Mouse (Mus musculus): ENCODE measurements at regions not wholly inside any gene's neighbourhood (a gene's known extent, or its start where the extent isn't known, plus 50 kb on each side); places are given as distances from the start of the nearest gene placed in this dataset.

DNA sequence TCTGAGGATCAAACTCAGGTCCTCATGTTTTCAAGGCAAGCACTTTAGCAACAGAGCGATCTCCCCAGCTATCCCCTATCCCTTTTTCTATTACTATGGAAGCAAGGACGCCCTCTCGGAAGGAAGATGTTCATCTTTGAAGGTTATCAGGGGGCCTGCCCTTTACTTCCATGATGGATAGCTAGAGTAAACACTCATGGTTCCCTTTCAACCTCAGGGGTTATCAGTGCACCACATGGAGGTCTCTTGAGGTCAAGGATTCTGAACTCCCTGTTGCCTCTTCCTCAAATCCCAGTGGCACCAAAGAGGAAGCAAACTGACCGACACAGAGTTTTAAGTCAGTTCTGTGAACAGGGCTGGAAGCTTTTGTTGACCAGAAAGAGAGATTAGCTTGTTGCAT is 59.6 kb upstream of the Cd28 start:
- TF ChIP-seq CTCF (IDR thresholded peaks at IDR 0.05; ENCODE audit: low read depth) = no peak
- ATAC-seq (ENCODE audit: insufficient read depth) (no peak), DNase-seq (no peak)
- no peak overlapping the region for H3K4me3 ChIP-seq (ENCODE audit: low read depth, low read length)
- no peaks in the 10 kb centered on the region for H3K9me3 ChIP-seq (ENCODE audit: low read depth, low read length)
- no peaks in the 10 kb centered on the region for H3K27me3 ChIP-seq (ENCODE audit: insufficient read depth, low read length)
- H3K4me2 ChIP-seq = no peak overlapping the region
- no peaks in the 10 kb centered on the region for H3K36me3 ChIP-seq (ENCODE audit: insufficient read depth)
- H3K9ac ChIP-seq = no peak overlapping the region
- H3K4me1 ChIP-seq (ENCODE audit: insufficient read depth) = no peaks in the 10 kb centered on the region
- WGBS = 34% methylated on average over 4 of the region's 4 CpGs
- no peak overlapping the region for H3K27ac ChIP-seq (ENCODE audit: low read depth)

DNA sequence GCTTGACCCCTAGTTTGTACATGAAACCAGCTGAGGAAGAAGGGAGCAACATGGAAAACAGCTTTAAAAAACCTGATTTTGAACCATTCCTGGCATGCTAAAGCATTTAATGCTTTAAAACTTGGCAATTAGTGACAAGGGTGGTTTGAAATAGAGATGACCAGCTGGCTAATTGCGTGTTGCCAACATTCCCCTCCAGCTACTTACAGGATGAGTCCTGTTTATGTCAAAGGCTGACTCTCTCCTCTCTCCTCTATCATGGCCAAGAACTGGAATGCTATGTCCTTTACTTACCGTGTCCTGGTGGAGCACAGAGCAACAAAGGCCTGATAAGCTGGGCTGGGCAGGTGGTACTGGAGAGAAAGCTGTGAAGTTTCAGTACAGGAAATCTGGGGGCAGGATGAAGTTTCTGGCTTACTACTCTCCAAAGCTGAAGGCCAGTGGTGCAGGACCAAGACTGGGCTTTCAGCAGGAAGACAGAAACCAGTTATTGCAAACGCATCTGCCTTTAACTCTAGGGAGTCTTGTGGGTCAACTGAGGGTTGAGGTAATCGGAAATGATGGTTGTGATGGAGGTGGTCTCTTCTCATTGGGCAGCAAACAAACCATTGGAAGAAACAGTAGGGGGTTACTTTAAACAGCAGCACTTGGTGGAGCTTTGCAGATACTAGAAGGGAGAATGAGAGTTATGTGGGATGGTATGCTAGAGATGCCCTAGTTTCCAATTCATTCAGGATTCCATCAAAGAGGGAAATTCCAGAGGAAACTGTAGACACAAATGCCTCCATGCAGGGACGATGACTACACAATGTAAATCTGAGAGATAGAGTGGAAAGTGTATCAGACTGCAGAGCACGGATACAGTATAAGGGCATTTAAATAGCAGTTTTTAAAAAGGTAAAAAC is 60.7 kb upstream of the Cd28 start:
- Histone ChIP-seq H3K9ac (no peak overlapping the region), H3K27me3 (ENCODE audit: insufficient read depth, low read length) (no peaks in the 10 kb centered on the region), H3K36me3 (ENCODE audit: insufficient read depth) (no peaks in the 10 kb centered on the region), H3K9me3 (ENCODE audit: low read depth, low read length) (no peaks in the 10 kb centered on the region), H3K4me1 (ENCODE audit: insufficient read depth) (peaks cover 3% of the 10 kb centered on the region; the same call in 1 of the 2 replicates), H3K4me3 (ENCODE audit: low read depth, low read length) (no peak overlapping the region), H3K27ac (ENCODE audit: low read depth) (no peak overlapping the region; the same call in 1 of the 2 replicates), H3K4me2 (no peak overlapping the region)
- TF ChIP-seq CTCF (IDR thresholded peaks at IDR 0.05; ENCODE audit: low read depth) = no peak
- ATAC-seq (ENCODE audit: insufficient read depth) (no peak), DNase-seq (no peak)
- WGBS = 63% methylated on average over 6 of the region's 6 CpGs

DNA sequence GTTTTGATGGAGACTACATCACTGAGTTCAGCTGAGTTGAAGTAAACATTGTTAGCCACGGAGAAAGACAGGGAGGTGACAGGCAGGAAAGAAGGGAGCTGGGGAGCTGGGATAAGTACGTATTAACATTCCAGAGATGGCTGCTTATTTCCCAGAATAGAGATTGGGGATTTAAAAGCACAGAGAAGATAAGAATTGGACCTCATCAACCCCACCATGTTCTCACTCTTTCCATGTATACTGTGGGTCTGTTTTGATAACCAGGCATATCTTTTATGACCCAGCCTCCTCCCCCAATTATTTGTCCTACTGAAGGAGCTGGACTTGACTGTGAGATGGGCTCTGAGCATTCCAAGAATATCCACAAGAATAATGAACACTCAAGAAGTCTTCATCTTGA is 61.4 kb upstream of the Cd28 start:
- H3K27ac ChIP-seq (ENCODE audit: low read depth) = no peak overlapping the region
- 25% methylated on average over 2 of the region's 2 CpGs for WGBS
- H3K9me3 ChIP-seq (ENCODE audit: low read depth, low read length) = no peaks in the 10 kb centered on the region
- no peaks in the 10 kb centered on the region for H3K27me3 ChIP-seq (ENCODE audit: insufficient read depth, low read length)
- ATAC-seq (ENCODE audit: insufficient read depth) = no peak
- no peak overlapping the region for H3K4me2 ChIP-seq
- TF ChIP-seq CTCF (IDR thresholded peaks at IDR 0.05; ENCODE audit: low read depth) = no peak
- H3K36me3 ChIP-seq (ENCODE audit: insufficient read depth) = no peaks in the 10 kb centered on the region
- no peak overlapping the region for H3K9ac ChIP-seq
- H3K4me1 ChIP-seq (ENCODE audit: insufficient read depth) = peaks cover 6% of the 10 kb centered on the region; the same call in 1 of the 2 replicates
- no peak overlapping the region for H3K4me3 ChIP-seq (ENCODE audit: low read depth, low read length)
- no peak for DNase-seq

DNA sequence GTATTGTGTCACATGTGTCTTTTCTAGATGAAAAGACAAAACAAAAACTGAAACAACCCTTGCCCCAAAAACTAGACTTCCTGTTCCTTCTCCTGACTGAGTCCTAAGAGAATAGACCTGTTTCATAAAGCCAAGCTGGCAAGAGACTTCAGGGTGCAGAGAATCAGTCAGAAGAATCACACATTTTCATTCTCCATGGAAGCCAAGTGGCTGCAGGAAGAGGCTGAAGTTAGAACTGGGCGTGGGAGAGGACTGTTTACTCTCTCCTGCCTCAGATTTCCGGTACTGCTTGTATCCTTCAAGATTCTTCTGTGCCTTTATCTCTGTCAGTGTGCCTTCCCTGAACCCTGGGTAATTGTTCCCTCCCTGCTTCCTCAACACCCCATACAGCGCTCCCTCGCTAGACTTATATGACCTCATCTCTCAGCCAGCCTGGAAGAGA is 64.0 kb upstream of the Cd28 start:
- no peak for TF ChIP-seq CTCF (IDR thresholded peaks at IDR 0.05; ENCODE audit: low read depth)
- H3K27ac ChIP-seq (ENCODE audit: low read depth) = no peak overlapping the region
- H3K9ac ChIP-seq = no peak overlapping the region
- H3K27me3 ChIP-seq (ENCODE audit: insufficient read depth, low read length) = no peaks in the 10 kb centered on the region
- H3K4me1 ChIP-seq (ENCODE audit: insufficient read depth) = peaks cover 6% of the 10 kb centered on the region; the same call in 1 of the 2 replicates
- 17% methylated on average over 4 of the region's 4 CpGs for WGBS
- peak; percentile 81 for ATAC-seq (ENCODE audit: insufficient read depth)
- H3K4me3 ChIP-seq (ENCODE audit: low read depth, low read length) = no peak overlapping the region
- no peaks in the 10 kb centered on the region for H3K36me3 ChIP-seq (ENCODE audit: insufficient read depth)
- no peak overlapping the region for H3K4me2 ChIP-seq
- peak; percentile 75 for DNase-seq
- H3K9me3 ChIP-seq (ENCODE audit: low read depth, low read length) = no peaks in the 10 kb centered on the region

DNA sequence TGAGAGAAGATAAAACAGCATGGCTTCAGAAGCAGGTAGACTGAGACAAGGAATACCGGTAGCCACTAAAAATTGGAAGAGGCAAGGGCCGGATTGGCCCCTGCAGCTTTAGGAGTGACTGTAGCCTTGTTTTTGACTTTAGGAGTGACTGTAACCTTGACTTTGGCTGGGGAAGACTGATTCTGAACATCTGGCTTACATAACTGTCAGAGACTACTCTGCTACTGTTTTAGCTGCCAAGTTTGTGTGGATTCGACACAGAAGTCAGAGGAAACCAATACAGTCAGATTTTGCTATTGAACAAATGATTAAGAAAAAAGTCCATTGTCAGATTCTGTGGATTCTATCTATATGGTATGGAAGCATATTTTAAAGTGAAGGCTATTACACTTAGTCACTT is 66.4 kb upstream of the Cd28 start:
- no peak overlapping the region for H3K4me2 ChIP-seq
- peak; percentile 68 for DNase-seq
- 57% methylated on average over 3 of the region's 3 CpGs for WGBS

DNA sequence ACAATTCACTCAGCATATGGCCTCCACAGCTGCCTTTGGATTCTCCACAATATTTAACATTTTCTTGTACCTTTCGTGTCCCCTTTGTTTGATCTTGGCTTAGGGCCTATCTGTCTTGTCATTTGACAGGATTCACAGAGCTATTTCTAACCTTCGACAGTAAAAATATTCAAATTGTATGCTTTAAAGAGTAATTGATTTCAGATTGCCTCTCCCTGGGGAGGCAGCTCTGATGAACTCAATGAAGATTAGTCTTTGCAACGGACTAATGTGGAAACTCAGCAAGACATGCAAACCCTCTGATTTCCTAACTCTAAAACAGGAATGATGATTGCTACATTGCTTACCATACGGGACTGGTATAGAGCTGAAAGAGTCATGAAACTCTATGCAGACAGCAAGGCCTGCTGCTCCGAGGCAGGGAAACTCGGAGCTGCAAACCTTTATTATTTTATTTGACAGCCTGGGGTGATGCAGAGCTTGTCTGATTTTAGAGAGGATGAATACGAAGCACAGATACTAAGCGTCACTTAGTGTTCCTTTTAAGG is 67.2 kb upstream of the Cd28 start:
- 62% methylated on average over 8 of the region's 8 CpGs for WGBS
- Histone ChIP-seq H3K9me3 (ENCODE audit: low read depth, low read length) (no peaks in the 10 kb centered on the region), H3K4me1 (ENCODE audit: insufficient read depth) (peaks cover 6% of the 10 kb centered on the region; the same call in 1 of the 2 replicates), H3K27ac (ENCODE audit: low read depth) (no peak overlapping the region), H3K9ac (no peak overlapping the region), H3K36me3 (ENCODE audit: insufficient read depth) (no peaks in the 10 kb centered on the region), H3K27me3 (ENCODE audit: insufficient read depth, low read length) (no peaks in the 10 kb centered on the region), H3K4me2 (no peak overlapping the region), H3K4me3 (ENCODE audit: low read depth, low read length) (no peak overlapping the region)
- no peak for ATAC-seq (ENCODE audit: insufficient read depth)
- no peak for TF ChIP-seq CTCF (IDR thresholded peaks at IDR 0.05; ENCODE audit: low read depth)
- no peak for DNase-seq

More for the DNA sequence above, 66.4 kb upstream of the Cd28 start:
- Histone ChIP-seq H3K4me3 (ENCODE audit: low read depth, low read length) (no peak overlapping the region), H3K36me3 (ENCODE audit: insufficient read depth) (no peaks in the 10 kb centered on the region), H3K27ac (ENCODE audit: low read depth) (no peak overlapping the region), H3K27me3 (ENCODE audit: insufficient read depth, low read length) (no peaks in the 10 kb centered on the region), H3K4me1 (ENCODE audit: insufficient read depth) (peaks cover 6% of the 10 kb centered on the region; the same call in 1 of the 2 replicates), H3K9ac (no peak overlapping the region), H3K9me3 (ENCODE audit: low read depth, low read length) (no peaks in the 10 kb centered on the region)
- no peak for ATAC-seq (ENCODE audit: insufficient read depth)
- no peak for TF ChIP-seq CTCF (IDR thresholded peaks at IDR 0.05; ENCODE audit: low read depth)

DNA sequence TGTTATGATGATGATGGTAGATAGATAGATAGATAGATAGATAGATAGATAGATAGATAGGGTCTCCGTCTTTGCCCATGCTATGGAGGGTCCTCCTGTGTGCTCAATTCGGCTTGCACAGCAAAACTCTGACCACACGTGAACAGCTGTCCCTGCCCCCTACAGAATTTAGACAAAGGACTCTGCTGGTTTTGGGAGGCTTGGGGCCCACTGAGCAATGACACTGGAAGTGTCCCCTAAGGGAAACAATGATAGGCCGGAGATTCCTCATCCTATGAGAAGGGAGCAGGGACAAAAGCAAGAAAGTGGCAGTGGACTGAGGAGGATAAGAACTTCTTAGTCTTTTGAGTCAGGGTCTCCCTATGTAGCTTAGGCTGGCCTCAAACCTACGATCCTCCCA is 69.8 kb upstream of the Cd28 start:
- Histone ChIP-seq H3K4me2 (no peak overlapping the region), H3K4me3 (ENCODE audit: low read depth, low read length) (no peak overlapping the region), H3K36me3 (ENCODE audit: insufficient read depth) (no peaks in the 10 kb centered on the region), H3K27ac (ENCODE audit: low read depth) (no peak overlapping the region), H3K4me1 (ENCODE audit: insufficient read depth) (peaks cover 6% of the 10 kb centered on the region; the same call in 1 of the 2 replicates), H3K9me3 (ENCODE audit: low read depth, low read length) (no peaks in the 10 kb centered on the region), H3K27me3 (ENCODE audit: insufficient read depth, low read length) (no peaks in the 10 kb centered on the region), H3K9ac (no peak overlapping the region)
- no peak for TF ChIP-seq CTCF (IDR thresholded peaks at IDR 0.05; ENCODE audit: low read depth)
- 80% methylated on average over 5 of the region's 5 CpGs for WGBS
- DNase-seq (no peak), ATAC-seq (ENCODE audit: insufficient read depth) (no peak)
